Mouse (Mus musculus) neural tube, postnatal 0 days (tissue): ENCODE measurements around the gene Zfp978. TPM values are rescaled to one million over a fixed set of nuclear protein-coding genes. Genes with fewer than 3 reads are reported as not detected.

Experiments
- polyA plus RNA-seq: library from polyadenylated mRNA; unstranded; fragments of >200 nt; fragmentation: Nextera tagmentation; extraction: Ambion mirVana; gene quantifications from 2 replicates; pipeline ENCODE4 v1.2.1, GENCODE M21; 2015

The Zfp978 gene
- not detected in 2 replicates for polyA plus RNA-seq

GRCm38 (mm10) chr4:147361003-147361402, at the start of gene Zfp978:
TSS of gene Zfp978 (plus strand) at chr4:147361303.

Other genes with a start within 250 kb of the Zfp978 start
- 5.1 and 5.6 TPM in 2 replicates for gene Zfp991, start 229.3 kb upstream of the Zfp978 start, polyA plus RNA-seq
- 0.18 TPM in 1 of 2 replicates, not detected in the other for gene Zfp988, start 55.6 kb upstream of the Zfp978 start, polyA plus RNA-seq
- 5.2 and 6.7 TPM in 2 replicates for gene Zfp982, start 131.1 kb downstream of the Zfp978 start, polyA plus RNA-seq
- gene Gm16503, start 178.9 kb downstream of the Zfp978 start, polyA plus RNA-seq: 0.58 and 0.78 TPM in 2 replicates
- gene Zfp985, start 192.0 kb downstream of the Zfp978 start, polyA plus RNA-seq: 0.15 and 0.28 TPM in 2 replicates